Mouse (Mus musculus): ENCODE data around the gene Smoc2. TPM values are rescaled to one million over a fixed set of nuclear protein-coding genes. Genes with fewer than 3 reads are reported as not detected.

Gene Smoc2
- polyA plus RNA-seq, 1 experiment from 2014 or later: 3.0 TPM

GRCm38 (mm10) chr17:14447275-14447674, 168.0 kb downstream of the Smoc2 start:
- Histone ChIP-seq H3K9ac (ENCODE audit: low read depth, low read length) (no peak overlapping the region), H3K36me3 (ENCODE audit: control insufficient read depth, insufficient read depth, low read length) (no peaks in the 10 kb centered on the region), H3K4me1 (ENCODE audit: control insufficient read depth, insufficient read depth, low read length) (no peaks in the 10 kb centered on the region), H3K27me3 (ENCODE audit: control insufficient read depth, insufficient read depth, low read depth, low read length) (no peaks in the 10 kb centered on the region), H3K27ac (ENCODE audit: low read length) (no peak overlapping the region), H3K4me3 (ENCODE audit: low read depth, low read length) (no peak overlapping the region), H3K9me3 (replicated peaks; ENCODE audit: control insufficient read depth, low read length, poor library complexity, severe bottlenecking) (no peaks in the 10 kb centered on the region), H3K4me2 (ENCODE audit: low read length) (no peak overlapping the region)
- WGBS: 89% methylated on average over 5 of the region's 5 CpGs
- no peak for ATAC-seq

Other genes with a start within 250 kb of the Smoc2 start
- not detected in 2 replicates for gene Gm7358, start 220.0 kb upstream of the Smoc2 start, polyA plus RNA-seq (2015; fragmentation: Nextera tagmentation; extraction: Ambion mirVana)
- 2.0 and 2.1 TPM in 2 replicates for gene Dact2, start 75.2 kb upstream of the Smoc2 start, polyA plus RNA-seq (2015; fragmentation: Nextera tagmentation; extraction: Ambion mirVana)